Mouse (Mus musculus) limb, embryonic 11.5 days (tissue): ENCODE measurements around the gene Ankrd40. TPM values are rescaled to one million over a fixed set of nuclear protein-coding genes. Genes with fewer than 3 reads are reported as not detected.
A peak's percentile ranks its signal among the peaks of the same experiment; 100 is the strongest.

ENCODE experiments used
- ATAC-seq: fragments of 200-750 bp; cut with Nextera tagmentation; 2 replicates; pipeline ENCODE4 v1.8.0; 2017; ENCODE audit warnings: low read depth; ENCODE audit not compliant: insufficient number of reproducible peaks, low FRiP score, low TSS enrichment
- DNase-seq: peaks from one replicate; pipeline ENCODE4 v3.0.0-alpha.2; 2015; ENCODE audit warnings: low spot score
- H3K27ac ChIP-seq: fragments of 300-500 bp; sonication (generic); replicated peaks from 2 replicates; pipeline ENCODE4 v1.5.1; 2014; ENCODE audit warnings: low read depth, mild to moderate bottlenecking, low read length
- H3K27me3 ChIP-seq: fragments of 300-500 bp; sonication (generic); 2 replicates; pipeline ENCODE4 v1.6.1; 2014; ENCODE audit warnings: mild to moderate bottlenecking, low read length, mixed read lengths; ENCODE audit not compliant: control insufficient read depth, insufficient read depth
- H3K36me3 ChIP-seq: fragments of 300-500 bp; sonication (generic); 2 replicates; pipeline ENCODE4 v1.6.1; 2014; ENCODE audit warnings: mild to moderate bottlenecking, low read length, moderate library complexity, mixed read lengths; ENCODE audit not compliant: control insufficient read depth, insufficient read depth
- H3K4me1 ChIP-seq: fragments of 300-500 bp; sonication (generic); 2 replicates; pipeline ENCODE4 v1.6.1; 2014; ENCODE audit warnings: low read length, mixed read lengths; ENCODE audit not compliant: control insufficient read depth, insufficient read depth
- H3K4me2 ChIP-seq: fragments of 300-500 bp; sonication (generic); 2 replicates; pipeline ENCODE4 v1.6.1; 2014; ENCODE audit warnings: low read depth, mild to moderate bottlenecking, moderate library complexity; ENCODE audit not compliant: severe bottlenecking
- H3K4me3 ChIP-seq: fragments of 300-500 bp; sonication (generic); 2 replicates; pipeline ENCODE4 v1.5.1; 2014; ENCODE audit warnings: low read depth, low read length
- H3K9ac ChIP-seq: fragments of 300-500 bp; sonication (generic); 2 replicates; pipeline ENCODE4 v1.6.1; 2014; ENCODE audit warnings: mild to moderate bottlenecking, low read length
- H3K9me3 ChIP-seq: fragments of 300-500 bp; sonication (generic); 2 replicates; pipeline ENCODE4 v1.6.1; 2016; ENCODE audit warnings: low read length; ENCODE audit not compliant: control insufficient read depth
- WGBS: fragments of 180-500 bp; shearing (Covaris S2); extraction: QIAGEN DNeasy Blood & Tissue Kit; methylation state at CpG from one replicate; pipeline ENCODE4 v1.1.7; 2014; 5-methylcytosine and 5-hydroxymethylcytosine counted together
- polyA plus RNA-seq: library from polyadenylated mRNA; unstranded; fragments of >200 nt; fragmentation: Nextera tagmentation; extraction: Ambion mirVana; gene quantifications from 2 replicates; pipeline ENCODE4 v1.2.1, GENCODE M21; 2014

Ankrd40 gene
- polyA plus RNA-seq, 1 experiment from 2014 or later: 24.1 TPM

DNA sequence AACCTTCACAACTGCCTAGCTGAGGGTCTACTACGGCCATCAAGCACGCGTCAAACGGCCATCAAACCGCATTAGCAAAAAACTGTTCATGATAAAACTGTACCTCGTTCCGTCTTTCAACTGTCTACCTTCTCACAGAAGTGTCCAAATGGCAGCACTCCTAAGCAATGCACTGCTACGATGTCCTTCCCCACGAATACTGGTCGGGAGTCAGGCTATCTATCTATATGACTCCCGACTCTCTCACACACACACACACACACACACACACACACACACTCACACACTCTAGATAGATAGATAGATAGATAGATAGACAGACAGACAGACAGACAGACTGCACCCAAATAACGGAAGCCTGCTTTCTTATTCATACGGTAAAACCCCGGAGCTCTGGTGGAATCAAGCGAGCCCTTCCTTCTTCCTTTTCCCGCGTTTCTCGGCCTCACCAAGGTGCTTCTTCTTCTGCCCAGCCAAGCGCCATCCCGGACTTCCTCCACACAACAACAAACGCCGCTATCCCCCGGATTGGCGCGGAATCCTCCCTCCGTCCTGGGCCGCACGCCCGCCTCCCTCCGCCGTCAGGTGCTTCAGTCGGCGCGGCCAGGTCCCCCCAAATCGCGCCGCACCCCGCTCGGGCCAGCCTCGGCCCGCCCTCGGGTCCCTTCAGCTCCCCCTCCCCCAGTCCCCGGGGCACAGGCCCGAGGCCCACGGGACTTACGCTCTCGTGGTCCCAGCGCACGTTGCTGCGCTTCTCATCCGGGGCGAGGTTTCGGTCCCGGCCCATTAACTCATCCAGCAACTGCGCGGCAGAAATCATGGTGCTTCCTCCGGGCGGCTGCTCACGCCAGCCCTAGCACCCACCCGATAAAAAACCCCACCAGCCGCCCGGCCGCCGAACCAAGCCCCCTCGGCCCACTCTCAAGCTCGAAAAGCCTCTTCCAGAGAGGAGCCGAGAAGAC, 6.6 kb upstream of the Ankrd40 start:
- Histone ChIP-seq H3K27ac (peak overlapping the region; percentile 92), H3K4me1 (peaks cover 5% of the 10 kb centered on the region; the same call in 1 of the 2 replicates), H3K9me3 (no peaks in the 10 kb centered on the region), H3K36me3 (peaks cover 3% of the 10 kb centered on the region; the same call in 1 of the 2 replicates), H3K4me3 (peak overlapping the region; percentile 85), H3K27me3 (no peaks in the 10 kb centered on the region), H3K4me2 (peak overlapping the region; percentile 84), H3K9ac (peak overlapping the region; percentile 95)
- WGBS: under 1% methylated on average over 67 of the region's 67 CpGs
- no peak for DNase-seq
- peak; percentile 59 for ATAC-seq

DNA sequence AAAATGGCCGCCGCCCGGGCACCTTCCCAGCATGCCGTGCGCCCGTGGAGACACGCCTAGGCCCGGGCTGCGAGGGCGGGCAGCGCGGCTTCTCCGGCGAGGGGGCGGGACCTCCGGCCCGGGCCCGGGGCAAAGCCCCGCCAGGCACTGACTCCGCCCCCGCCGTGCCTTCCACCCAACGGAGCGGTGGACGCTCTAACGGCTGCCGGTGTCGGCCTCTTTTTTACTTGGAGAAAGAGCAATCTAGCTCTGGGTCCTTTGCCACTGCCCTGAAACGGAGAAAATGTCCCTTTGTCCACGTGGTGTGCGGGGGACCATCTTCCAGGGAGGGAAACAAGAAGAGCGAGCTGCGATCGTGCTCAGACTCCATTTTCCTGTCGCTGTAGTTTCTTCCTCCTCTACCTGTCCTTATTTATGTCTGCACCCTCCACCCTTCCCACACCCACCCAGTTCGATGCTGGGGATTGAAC, 5.8 kb upstream of the Ankrd40 start, which contains the start of gene Luc7l3:
Luc7l3 (minus strand) TSS at position 58 of the 470 bp plus-strand sequence.
- peak; percentile 95 for DNase-seq
- WGBS: under 1% methylated on average over 36 of the region's 36 CpGs
- peak; percentile 85 for ATAC-seq
- Histone ChIP-seq H3K27ac (peak within 1 kb of the TSS; percentile 92), H3K4me3 (peak within 1 kb of the TSS; percentile 85), H3K4me2 (peak within 1 kb of the TSS; percentile 84), H3K9ac (peak within 1 kb of the TSS; percentile 95), H3K27me3 (no peaks in the 10 kb centered on the region), H3K4me1 (peaks cover 8% of the 10 kb centered on the region; the same call in 1 of the 2 replicates), H3K9me3 (no peaks in the 10 kb centered on the region), H3K36me3 (peaks cover 3% of the 10 kb centered on the region; the same call in 1 of the 2 replicates)

DNA sequence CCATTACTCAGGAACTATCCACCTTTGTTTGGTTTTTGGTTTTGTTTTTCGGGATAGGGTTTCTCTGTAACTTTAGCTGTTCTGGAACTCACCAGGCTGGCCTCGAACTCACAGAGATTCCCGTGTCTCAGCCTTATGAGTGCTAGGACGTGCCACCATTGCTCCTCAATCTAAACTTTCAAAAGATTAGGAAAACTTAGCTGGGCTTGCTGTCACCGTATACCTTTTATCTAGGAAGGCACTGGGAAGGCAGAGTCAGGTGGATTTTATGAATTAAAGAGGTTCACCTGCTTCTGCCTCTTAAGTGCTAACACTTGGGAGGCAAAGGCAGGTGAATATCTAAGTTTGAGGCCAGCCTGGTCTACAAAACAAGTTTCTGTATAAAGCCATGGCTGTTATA, 5.2 kb upstream of the Ankrd40 start:
- Histone ChIP-seq H3K4me2 (peak overlapping the region; percentile 84), H3K27me3 (no peaks in the 10 kb centered on the region), H3K9ac (peak overlapping the region; percentile 95), H3K4me1 (peaks cover 9% of the 10 kb centered on the region; the same call in 1 of the 2 replicates), H3K36me3 (peaks cover 3% of the 10 kb centered on the region; the same call in 1 of the 2 replicates), H3K9me3 (no peaks in the 10 kb centered on the region), H3K27ac (peak overlapping the region; percentile 92; the same call in 1 of the 2 replicates), H3K4me3 (peak overlapping the region; percentile 85; the same call in 1 of the 2 replicates)
- ATAC-seq: no peak
- WGBS: 40% methylated on average over 5 of the region's 5 CpGs
- peak; percentile 36 for DNase-seq

DNA sequence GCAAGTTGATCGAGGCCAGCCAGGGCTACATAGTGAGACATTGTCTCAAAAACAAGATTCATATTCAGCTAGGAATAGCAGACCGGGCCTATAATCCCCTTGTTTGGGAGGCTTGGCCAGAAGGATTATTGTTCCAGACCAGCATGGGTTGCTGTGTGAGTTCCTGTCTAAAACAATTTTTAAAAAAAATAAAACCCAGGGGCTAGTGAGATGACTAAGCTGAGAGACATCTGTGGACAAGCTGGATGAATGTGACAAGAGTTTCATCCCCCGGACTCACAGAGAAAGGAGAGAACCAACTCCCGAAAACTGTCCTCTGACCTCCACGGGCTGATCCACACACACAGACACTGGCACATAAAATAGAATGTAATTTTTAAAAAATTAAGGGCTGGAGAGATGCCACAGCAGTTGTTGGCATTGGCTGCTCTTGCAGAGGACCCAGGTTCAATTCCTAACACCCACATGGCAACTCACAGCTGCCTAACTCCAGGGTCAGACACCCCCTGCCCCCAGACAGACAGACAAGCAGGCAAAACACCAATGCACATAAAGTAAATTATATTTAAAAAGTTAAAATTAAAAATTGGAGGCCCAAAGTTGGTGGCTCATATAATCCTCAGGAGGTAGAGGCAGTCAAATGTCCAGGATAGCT, 4.4 kb upstream of the Ankrd40 start:
- peaks cover 9% of the 10 kb centered on the region; the same call in 1 of the 2 replicates for H3K4me1 ChIP-seq
- no peak overlapping the region for H3K9ac ChIP-seq
- no peaks in the 10 kb centered on the region for H3K27me3 ChIP-seq
- ATAC-seq (no peak), DNase-seq (no peak)
- 88% methylated on average over 5 of the region's 5 CpGs for WGBS
- H3K4me3 ChIP-seq: no peak overlapping the region
- H3K27ac ChIP-seq: no peak overlapping the region
- peaks cover 3% of the 10 kb centered on the region; the same call in 1 of the 2 replicates for H3K36me3 ChIP-seq
- no peak overlapping the region for H3K4me2 ChIP-seq
- no peaks in the 10 kb centered on the region for H3K9me3 ChIP-seq

GRCm38 (mm10) chr11:94324618-94325017, 3.2 kb upstream of the Ankrd40 start:
- Histone ChIP-seq H3K4me3 (no peak overlapping the region), H3K9me3 (no peaks in the 10 kb centered on the region), H3K4me1 (peaks cover 9% of the 10 kb centered on the region; the same call in 1 of the 2 replicates), H3K4me2 (no peak overlapping the region), H3K36me3 (no peaks in the 10 kb centered on the region), H3K9ac (no peak overlapping the region), H3K27ac (no peak overlapping the region), H3K27me3 (no peaks in the 10 kb centered on the region)
- WGBS: 87% methylated on average over 5 of the region's 5 CpGs
- DNase-seq (no peak), ATAC-seq (no peak)

- DNase-seq: no peak
- Histone ChIP-seq H3K36me3 (no peaks in the 10 kb centered on the region; the same call in 1 of the 2 replicates), H3K27me3 (no peaks in the 10 kb centered on the region), H3K9ac (peak overlapping the region; percentile 37; the same call in 1 of the 2 replicates), H3K4me1 (peaks cover 4% of the 10 kb centered on the region; the same call in 1 of the 2 replicates), H3K4me3 (peak overlapping the region; percentile 64; the same call in 1 of the 2 replicates), H3K4me2 (peak overlapping the region; percentile 58), H3K27ac (0 out of 2 replicates have a peak overlapping the region, but pooled peaks have one; percentile 14), H3K9me3 (no peaks in the 10 kb centered on the region)
- ATAC-seq: no peak
- 9% methylated on average over 10 of the region's 10 CpGs for WGBS
Observed at GRCm38 (mm10) chr11:94326961-94327411, 815 bp upstream of the Ankrd40 start.

- Histone ChIP-seq H3K4me3 (peak overlapping the region; percentile 64), H3K9me3 (no peaks in the 10 kb centered on the region), H3K4me2 (peak overlapping the region; percentile 58), H3K36me3 (no peaks in the 10 kb centered on the region; the same call in 1 of the 2 replicates), H3K9ac (peak overlapping the region; percentile 96), H3K27me3 (no peaks in the 10 kb centered on the region), H3K27ac (peak overlapping the region; percentile 97), H3K4me1 (peaks cover 4% of the 10 kb centered on the region; the same call in 1 of the 2 replicates)
- ATAC-seq (no peak), DNase-seq (no peak)
- under 1% methylated on average over 10 of the region's 10 CpGs for WGBS
Observed at GRCm38 (mm10) chr11:94328644-94329025, 834 bp downstream of the Ankrd40 start.
